Mouse (Mus musculus) ES-E14 (cell line): ENCODE measurements at regions not wholly inside any gene's neighbourhood (a gene's known extent, or its start where the extent isn't known, plus 50 kb on each side); places are given as distances from the start of the nearest gene placed in this dataset.

Experiments
- DNase-seq: peaks from one replicate; pipeline ENCODE4 v3.0.0-alpha.2; 2013; ENCODE audit warnings: low read depth, low spot score
- H3K27ac ChIP-seq: 2 replicates; pipeline ENCODE4 v1.5.1; 2012; ENCODE audit warnings: low read depth, mild to moderate bottlenecking, low read length, moderate library complexity, mixed read lengths; ENCODE audit not compliant: poor library complexity, insufficient read depth, severe bottlenecking
- H3K36me3 ChIP-seq: 2 replicates; pipeline ENCODE4 v1.6.1; 2012; ENCODE audit warnings: mild to moderate bottlenecking, low read length, moderate library complexity, mixed read lengths; ENCODE audit not compliant: control insufficient read depth, poor library complexity, insufficient read depth, severe bottlenecking
- H3K4me1 ChIP-seq, 2 experiments: fragments of 150-350 bp in 1 of 2; sonication (generic) in 1 of 2; 2 replicates each; pipeline ENCODE4 v1.6.1; 2012; ENCODE audit warnings: low read length in 2 of 2, mild to moderate bottlenecking in 1 of 2, mixed read lengths in 1 of 2; ENCODE audit not compliant: control insufficient read depth in 2 of 2, insufficient read depth in 2 of 2, poor library complexity in 1 of 2
- H3K4me3 ChIP-seq, 2 experiments: fragments of 150-350 bp in 1 of 2; sonication (generic) in 1 of 2; 2 replicates each; pipeline ENCODE4 v1.5.1; 2012; ENCODE audit warnings: low read length in 2 of 2, low read depth in 1 of 2, mild to moderate bottlenecking in 1 of 2, mixed read lengths in 1 of 2; ENCODE audit not compliant: insufficient read depth in 1 of 2, poor library complexity in 1 of 2, severe bottlenecking in 1 of 2
- H3K9ac ChIP-seq: 2 replicates; pipeline ENCODE4 v1.6.1; 2012; ENCODE audit warnings: low read depth, mild to moderate bottlenecking, low read length, mixed read lengths; ENCODE audit not compliant: poor library complexity, insufficient read depth, severe bottlenecking
- H3K9me3 ChIP-seq: fragments of 150-350 bp; sonication (generic); 2 replicates; pipeline ENCODE4 v1.6.1; 2012; ENCODE audit warnings: low read depth, mild to moderate bottlenecking, low read length; ENCODE audit not compliant: control insufficient read depth, insufficient read depth
- CHD2 ChIP-seq: IDR thresholded peaks from 2 replicates; pipeline ENCODE4 v1.6.1; 2014; ENCODE audit warnings: mild to moderate bottlenecking, low read depth, low read length, inconsistent platforms
- HCFC1 ChIP-seq: IDR thresholded peaks from 2 replicates; pipeline ENCODE4 v1.6.1; 2012; ENCODE audit warnings: low read length, inconsistent platforms, borderline replicate concordance; ENCODE audit not compliant: insufficient read depth
- MAFK ChIP-seq: IDR thresholded peaks from 2 replicates; pipeline ENCODE4 v1.6.1; 2014; ENCODE audit warnings: mild to moderate bottlenecking, low read depth, low read length, inconsistent platforms; ENCODE audit not compliant: insufficient read depth
- ZC3H11A ChIP-seq: IDR thresholded peaks from 2 replicates; pipeline ENCODE4 v1.6.1; 2012; ENCODE audit warnings: low read depth, mild to moderate bottlenecking, inconsistent platforms, low read length, borderline replicate concordance
- ZNF384 ChIP-seq: IDR thresholded peaks from 2 replicates; pipeline ENCODE4 v1.6.1; 2012; ENCODE audit warnings: low read depth, low read length, inconsistent platforms
- in situ Hi-C, 2 experiments: fragments of 600-800 bp; cut with MboI; formaldehyde crosslinking; loops; one replicate each; pipeline ENCODE4 v1.15.1; 2025; ENCODE audit warnings: low sequenced_read_pairs in 2 of 2, inconsistent platforms in 1 of 2; ENCODE audit not compliant: unreplicated experiment in 2 of 2

DNA sequence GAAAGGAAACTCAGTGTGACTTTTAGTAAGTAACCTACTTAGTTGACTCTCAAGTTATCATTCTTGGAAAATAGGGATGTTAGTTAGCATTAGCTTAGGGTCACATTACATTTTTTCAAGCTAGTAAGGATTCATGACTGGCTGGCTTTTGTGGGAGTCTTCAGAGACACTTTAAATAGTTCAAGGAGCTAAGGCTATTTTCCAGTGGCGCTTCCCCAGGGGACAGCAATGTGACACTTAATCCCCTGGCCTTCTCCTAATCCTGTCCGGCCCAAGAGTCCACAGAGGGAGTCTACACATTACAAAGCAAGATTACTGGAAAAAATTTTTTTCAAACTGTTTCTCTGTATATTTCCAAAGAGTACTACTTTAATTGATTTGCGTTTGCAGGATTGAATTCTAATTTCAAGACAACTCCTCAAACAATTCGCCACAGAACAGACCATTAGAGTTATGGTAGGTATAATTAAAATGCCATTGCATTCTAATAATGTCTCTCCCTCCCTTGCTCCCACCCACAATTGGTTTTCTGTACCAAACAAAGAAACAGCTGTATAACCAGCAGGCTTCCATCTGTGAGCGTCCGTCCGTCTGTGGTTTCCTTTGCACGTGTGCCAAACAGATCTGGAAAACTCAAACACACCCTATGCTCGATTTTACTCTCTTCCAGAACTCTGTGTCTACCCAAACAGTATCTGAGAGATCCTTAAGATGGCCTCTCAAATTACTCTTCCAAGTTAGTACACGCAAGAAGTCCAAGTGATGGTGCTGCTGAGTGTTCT is 341.1 kb upstream of the Cd180 start:
- Histone ChIP-seq H3K36me3 (no peaks in the 10 kb centered on the region), H3K4me3 (no peak overlapping the region), H3K4me1 (no peaks in the 10 kb centered on the region), H3K9ac (no peak overlapping the region), H3K9me3 (no peaks in the 10 kb centered on the region), H3K27ac (no peak overlapping the region)
- TF ChIP-seq ZC3H11A = no peak
- TF ChIP-seq CHD2 = no peak
- TF ChIP-seq ZNF384 = no peak
- TF ChIP-seq HCFC1 = no peak
- no peak for TF ChIP-seq MAFK
- in situ Hi-C loops = no loop called here
- DNase-seq = no peak

DNA sequence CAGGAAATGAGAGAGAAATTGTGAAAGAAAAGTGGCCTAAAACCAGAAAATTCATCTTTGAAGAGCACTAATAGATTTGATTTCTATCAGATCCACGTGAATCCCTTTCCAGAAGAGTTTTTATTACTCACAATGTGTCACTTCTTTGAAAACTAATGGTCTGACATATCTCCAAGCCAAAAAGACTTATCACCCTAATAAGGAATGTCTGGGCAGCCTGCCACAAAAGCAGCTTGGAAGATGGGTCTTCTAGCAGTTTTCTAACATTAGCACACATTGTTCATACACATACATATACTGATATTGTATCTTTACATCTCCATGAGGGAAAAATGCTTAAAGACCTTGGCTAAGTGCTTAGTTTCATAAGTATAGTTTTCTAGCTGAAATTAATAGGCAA is 337.8 kb upstream of the Cd180 start:
- no peak overlapping the region for H3K9ac ChIP-seq
- H3K4me1 ChIP-seq = no peaks in the 10 kb centered on the region
- in situ Hi-C loops = no loop called here
- no peaks in the 10 kb centered on the region for H3K9me3 ChIP-seq
- no peak for TF ChIP-seq CHD2
- TF ChIP-seq ZC3H11A = no peak
- TF ChIP-seq MAFK = no peak
- no peak for TF ChIP-seq ZNF384
- TF ChIP-seq HCFC1 = no peak
- H3K27ac ChIP-seq = no peak overlapping the region
- no peak for DNase-seq
- H3K4me3 ChIP-seq = no peak overlapping the region
- no peaks in the 10 kb centered on the region for H3K36me3 ChIP-seq

DNA sequence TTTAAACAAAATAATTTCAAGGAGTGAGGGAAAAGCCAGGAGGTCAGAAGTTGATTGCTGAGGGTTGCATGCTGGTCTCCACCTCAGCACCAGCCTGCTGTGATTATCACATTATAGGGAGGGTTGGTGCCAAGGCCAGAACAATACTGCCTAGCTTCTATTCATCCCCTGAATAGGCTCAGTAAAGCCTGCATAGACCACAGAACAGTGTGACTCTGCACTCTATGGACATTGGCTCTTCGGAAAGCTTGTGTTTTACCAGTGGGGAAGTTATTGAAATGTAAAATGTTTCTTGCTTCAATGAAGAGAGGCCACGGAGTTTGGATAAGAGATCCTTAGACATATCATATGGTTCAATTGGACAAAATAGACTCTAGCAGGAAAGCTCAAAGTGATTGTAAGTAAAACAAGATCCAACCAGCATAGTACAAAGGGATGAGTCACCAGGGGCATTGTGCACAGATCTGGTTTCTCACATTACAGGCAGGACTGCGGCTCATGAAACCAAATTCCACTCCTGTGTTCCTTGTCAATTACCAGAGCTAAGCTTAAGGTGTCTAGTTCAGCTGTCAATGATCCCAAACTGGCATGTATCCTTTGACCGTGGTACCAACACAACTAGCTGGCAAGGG is 320.8 kb upstream of the Cd180 start:
- no peak for DNase-seq
- Histone ChIP-seq H3K27ac (no peak overlapping the region), H3K36me3 (no peaks in the 10 kb centered on the region), H3K9ac (no peak overlapping the region), H3K9me3 (no peaks in the 10 kb centered on the region), H3K4me3 (no peak overlapping the region), H3K4me1 (no peaks in the 10 kb centered on the region)
- in situ Hi-C loops = no loop called here
- no peak for TF ChIP-seq HCFC1

DNA sequence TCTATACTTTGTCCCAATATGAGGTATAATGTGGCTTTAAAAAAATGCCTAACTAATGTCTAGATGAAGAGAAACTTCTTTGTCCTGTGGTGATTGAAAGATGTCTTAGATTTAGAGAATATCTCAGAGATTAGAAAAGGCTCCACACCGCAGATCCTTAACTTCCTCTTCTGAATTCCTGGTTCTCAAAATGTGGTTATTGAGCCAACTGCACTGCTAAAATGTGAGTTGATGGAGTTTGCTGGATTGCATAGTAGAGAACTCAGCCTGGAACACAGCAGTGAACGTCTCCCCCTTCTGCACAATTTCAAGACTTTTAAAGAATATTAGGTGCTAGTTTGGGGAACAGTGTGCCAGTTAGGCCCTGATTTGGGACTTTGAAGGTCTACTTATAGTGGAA is 312.7 kb upstream of the Cd180 start:
- Histone ChIP-seq H3K9ac (no peak overlapping the region), H3K4me1 (no peaks in the 10 kb centered on the region), H3K9me3 (no peaks in the 10 kb centered on the region), H3K36me3 (no peaks in the 10 kb centered on the region), H3K27ac (no peak overlapping the region), H3K4me3 (no peak overlapping the region)
- in situ Hi-C loops = no loop called here
- DNase-seq = no peak
- TF ChIP-seq HCFC1 = no peak
- no peak for TF ChIP-seq CHD2
- TF ChIP-seq ZC3H11A = no peak
- no peak for TF ChIP-seq MAFK
- no peak for TF ChIP-seq ZNF384

DNA sequence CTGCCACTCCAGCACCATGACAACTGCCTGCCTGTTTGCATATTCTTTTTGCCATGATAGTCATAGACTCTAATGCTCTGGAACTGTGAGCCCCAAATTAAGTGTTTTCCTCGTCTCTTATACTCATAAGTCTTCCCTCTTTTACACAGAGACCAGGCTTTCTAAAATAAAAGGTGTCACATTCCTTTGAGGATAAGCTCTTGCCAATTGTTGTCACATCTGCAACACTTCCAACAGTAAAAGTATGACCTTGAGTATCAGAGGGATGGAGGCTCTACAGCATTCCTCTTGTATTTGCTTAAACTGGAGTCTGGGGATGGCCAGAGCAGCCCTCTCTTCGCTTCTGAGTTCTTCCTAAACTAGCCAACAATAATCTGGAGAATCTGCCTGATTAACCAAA is 301.4 kb upstream of the Cd180 start:
- TF ChIP-seq CHD2 (no peak), MAFK (no peak), ZC3H11A (no peak), ZNF384 (no peak), HCFC1 (no peak)
- Histone ChIP-seq H3K9ac (no peak overlapping the region), H3K27ac (no peak overlapping the region), H3K36me3 (no peaks in the 10 kb centered on the region), H3K4me1 (no peaks in the 10 kb centered on the region), H3K4me3 (no peak overlapping the region), H3K9me3 (no peaks in the 10 kb centered on the region)
- in situ Hi-C loops = no loop called here
- no peak for DNase-seq
